Mouse (Mus musculus): ENCODE data around the gene Epn2. TPM values are rescaled to one million over a fixed set of nuclear protein-coding genes. Genes with fewer than 3 reads are reported as not detected.

The Epn2 gene
- polyA plus RNA-seq, 1 experiment from 2014 or later = 44.3 TPM

DNA sequence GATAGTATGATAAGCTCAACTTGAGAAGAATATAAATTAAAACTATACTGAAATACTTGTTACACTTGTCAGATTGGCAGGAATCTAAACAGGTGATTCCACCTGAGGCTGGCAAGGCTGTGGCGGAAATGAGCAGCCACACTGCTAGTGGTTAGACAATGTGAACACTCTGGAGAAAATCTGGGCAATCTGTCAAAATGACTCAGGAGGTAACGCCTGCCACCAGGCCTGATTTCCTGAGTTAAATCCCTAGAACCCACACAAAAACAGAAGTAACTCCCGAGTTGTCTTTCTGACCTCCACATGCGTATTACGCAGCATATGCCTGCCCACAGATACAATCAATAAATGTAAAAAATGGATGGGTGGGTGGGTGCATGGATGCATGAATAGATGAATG lies 17.1 kb downstream of the Epn2 start:
- no peaks in the 10 kb centered on the region for H3K9me3 ChIP-seq (replicated peaks)
- no peaks in the 10 kb centered on the region for H3K27me3 ChIP-seq
- no peaks in the 10 kb centered on the region for H3K4me1 ChIP-seq
- WGBS = 81% methylated on average over 5 of the region's 5 CpGs
- H3K4me2 ChIP-seq (replicated peaks) = no peak overlapping the region
- no peak for ATAC-seq (ENCODE audit: low FRiP score)
- H3K27ac ChIP-seq = no peak overlapping the region
- no peak overlapping the region for H3K4me3 ChIP-seq
- H3K36me3 ChIP-seq = no peaks in the 10 kb centered on the region
- H3K9ac ChIP-seq = no peak overlapping the region

GRCm38 (mm10) chr11:61559572-61559971 lies 19.9 kb downstream of the Epn2 start:
- H3K27ac ChIP-seq = no peak overlapping the region
- H3K9ac ChIP-seq = no peak overlapping the region
- no peaks in the 10 kb centered on the region for H3K27me3 ChIP-seq
- H3K4me2 ChIP-seq (replicated peaks) = no peak overlapping the region
- H3K4me3 ChIP-seq = no peak overlapping the region
- no peaks in the 10 kb centered on the region for H3K36me3 ChIP-seq
- no peak for ATAC-seq (ENCODE audit: low FRiP score)
- no peaks in the 10 kb centered on the region for H3K4me1 ChIP-seq
- no peaks in the 10 kb centered on the region for H3K9me3 ChIP-seq (replicated peaks)
- 91% methylated on average over 5 of the region's 5 CpGs for WGBS

DNA sequence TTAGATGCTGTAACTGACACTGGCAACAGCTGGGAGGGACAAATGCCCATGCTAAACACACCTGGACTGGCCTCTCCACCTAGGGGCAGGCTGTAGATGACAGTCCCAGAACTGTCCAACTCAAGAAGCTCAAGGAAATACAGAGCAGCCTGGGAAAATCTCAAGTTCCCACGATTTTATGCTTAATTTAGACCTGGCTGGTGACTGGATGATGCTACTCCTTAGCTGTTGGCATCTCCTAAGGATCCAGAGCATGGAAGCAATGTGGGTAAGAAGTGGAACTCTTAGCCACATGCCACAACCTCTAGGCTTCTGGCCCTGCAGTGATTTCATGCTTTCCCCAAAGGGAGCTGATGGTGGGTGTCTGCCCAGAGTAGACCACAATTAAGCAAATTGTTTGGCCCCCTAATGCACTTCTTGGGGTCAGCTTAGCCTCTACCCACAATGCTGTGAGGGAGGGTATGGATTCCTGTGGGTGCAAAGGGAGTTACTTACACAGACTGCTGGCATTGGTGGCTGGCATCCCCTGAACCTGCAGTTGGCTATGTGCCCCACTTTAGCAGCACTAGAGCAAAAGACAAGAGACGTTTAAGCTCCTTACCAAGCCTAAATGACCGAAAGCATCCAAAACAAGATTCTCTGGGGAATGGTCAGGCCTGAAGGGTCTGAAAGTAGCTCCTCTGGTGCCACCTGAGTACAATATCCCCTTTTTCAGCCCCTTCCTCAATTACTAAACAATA lies 26.3 kb downstream of the Epn2 start:
- H3K4me2 ChIP-seq (replicated peaks) = no peak overlapping the region
- H3K27ac ChIP-seq = no peak overlapping the region
- no peaks in the 10 kb centered on the region for H3K4me1 ChIP-seq
- no peaks in the 10 kb centered on the region for H3K36me3 ChIP-seq
- H3K9me3 ChIP-seq (replicated peaks) = no peaks in the 10 kb centered on the region
- no peak for ATAC-seq (ENCODE audit: low FRiP score)
- H3K9ac ChIP-seq = no peak overlapping the region
- WGBS = 82% methylated on average over 3 of the region's 3 CpGs
- no peak overlapping the region for H3K4me3 ChIP-seq
- H3K27me3 ChIP-seq = no peaks in the 10 kb centered on the region

GRCm38 (mm10) chr11:61550631-61551030 lies 28.9 kb downstream of the Epn2 start:
- Histone ChIP-seq H3K27ac (no peak overlapping the region), H3K27me3 (no peaks in the 10 kb centered on the region), H3K36me3 (peaks cover 9% of the 10 kb centered on the region; the same call in 1 of the 2 replicates), H3K4me3 (no peak overlapping the region), H3K4me1 (no peaks in the 10 kb centered on the region), H3K9ac (no peak overlapping the region), H3K4me2 (replicated peaks) (no peak overlapping the region), H3K9me3 (replicated peaks) (no peaks in the 10 kb centered on the region)
- no peak for ATAC-seq (ENCODE audit: low FRiP score)

- 93% methylated on average over 4 of the region's 4 CpGs for WGBS
- H3K9ac ChIP-seq = no peak overlapping the region
- no peak for ATAC-seq (ENCODE audit: low FRiP score)
- H3K36me3 ChIP-seq = peaks cover 15% of the 10 kb centered on the region
- no peak overlapping the region for H3K4me3 ChIP-seq
- H3K27ac ChIP-seq = no peak overlapping the region
- no peaks in the 10 kb centered on the region for H3K4me1 ChIP-seq
- H3K27me3 ChIP-seq = no peaks in the 10 kb centered on the region
- no peak overlapping the region for H3K4me2 ChIP-seq (replicated peaks)
- no peaks in the 10 kb centered on the region for H3K9me3 ChIP-seq (replicated peaks)
These were observed 31.8 kb downstream of the Epn2 start for GRCm38 (mm10) chr11:61547710-61548109.

DNA sequence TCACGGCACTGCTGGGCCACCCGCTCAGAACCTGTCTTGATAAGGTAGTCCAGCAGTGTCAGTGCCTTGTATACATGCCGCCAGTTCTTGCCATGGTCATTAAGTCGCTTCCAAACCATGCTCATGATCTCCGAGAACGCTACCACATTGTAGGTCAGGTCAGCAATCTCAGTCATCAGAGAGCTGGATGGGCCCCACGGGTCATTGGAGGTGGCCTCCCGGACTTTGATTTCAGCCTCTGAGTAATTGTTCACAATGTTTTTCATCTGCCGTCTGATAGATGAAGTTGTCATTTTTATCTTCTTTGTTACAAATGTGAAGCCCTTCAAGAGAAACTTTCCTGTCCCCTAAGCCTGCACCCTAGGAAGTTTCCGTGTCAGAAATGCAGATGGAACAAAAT lies 33.0 kb downstream of the Epn2 start:
- ATAC-seq (ENCODE audit: low FRiP score) = no peak
- Histone ChIP-seq H3K4me2 (replicated peaks) (no peak overlapping the region), H3K9ac (no peak overlapping the region), H3K9me3 (replicated peaks) (no peaks in the 10 kb centered on the region), H3K4me1 (no peaks in the 10 kb centered on the region), H3K27me3 (no peaks in the 10 kb centered on the region), H3K27ac (no peak overlapping the region), H3K4me3 (no peak overlapping the region), H3K36me3 (peaks cover 15% of the 10 kb centered on the region)
- 90% methylated on average over 10 of the region's 10 CpGs for WGBS

DNA sequence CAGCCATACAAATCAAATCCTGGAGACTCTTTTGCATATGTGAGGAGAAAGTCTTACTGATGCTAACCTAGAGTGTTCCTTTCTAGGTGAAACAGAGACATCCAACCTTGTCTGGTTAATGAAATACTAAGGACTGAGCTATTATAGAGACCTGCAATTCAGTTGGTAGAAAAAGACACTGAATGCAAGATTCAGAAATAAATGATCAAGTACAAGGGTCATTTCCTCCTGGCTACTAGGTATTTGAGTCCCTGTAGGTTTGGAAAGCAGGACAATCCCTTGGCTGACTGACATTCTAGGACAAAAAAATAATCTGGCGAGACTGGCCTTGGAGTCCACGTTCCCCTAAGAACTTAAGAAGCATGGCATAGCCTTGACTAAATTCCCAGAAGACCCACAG lies 33.9 kb downstream of the Epn2 start:
- Histone ChIP-seq H3K27me3 (no peaks in the 10 kb centered on the region), H3K4me3 (no peak overlapping the region), H3K9me3 (replicated peaks) (no peaks in the 10 kb centered on the region), H3K36me3 (peaks cover 15% of the 10 kb centered on the region), H3K27ac (no peak overlapping the region), H3K9ac (no peak overlapping the region), H3K4me1 (no peaks in the 10 kb centered on the region), H3K4me2 (replicated peaks) (no peak overlapping the region)
- no peak for ATAC-seq (ENCODE audit: low FRiP score)
- WGBS = 94% methylated on average over 2 of the region's 2 CpGs

- Histone ChIP-seq H3K4me1 (no peaks in the 10 kb centered on the region), H3K36me3 (peaks cover 13% of the 10 kb centered on the region), H3K9me3 (replicated peaks) (no peaks in the 10 kb centered on the region), H3K9ac (no peak overlapping the region), H3K27ac (no peak overlapping the region), H3K27me3 (no peaks in the 10 kb centered on the region), H3K4me2 (replicated peaks) (no peak overlapping the region), H3K4me3 (no peak overlapping the region)
- ATAC-seq (ENCODE audit: low FRiP score) = no peak
- whole genome bisulfite sequencing = 91% methylated on average over 2 of the region's 2 CpGs
These were observed 38.4 kb downstream of the Epn2 start for GRCm38 (mm10) chr11:61541106-61541505.

DNA sequence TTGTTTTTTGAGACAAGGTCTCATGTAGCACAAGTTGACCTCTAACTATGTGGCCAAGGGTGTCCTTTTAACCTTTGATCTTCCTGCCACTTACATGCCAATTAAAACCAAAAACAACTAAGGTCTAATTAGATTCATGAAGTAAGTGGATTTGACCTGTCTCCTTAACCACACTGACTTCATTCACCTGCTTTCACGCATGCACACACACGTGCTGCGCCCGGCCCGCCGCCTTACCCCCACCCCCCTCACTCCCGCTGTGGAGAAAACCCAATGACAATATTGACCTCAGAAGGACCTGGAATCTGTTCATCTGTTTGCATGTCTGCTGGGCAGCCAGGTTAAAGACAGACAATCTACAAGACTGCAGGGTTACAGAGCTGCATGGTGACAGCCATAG lies 38.8 kb downstream of the Epn2 start:
- no peaks in the 10 kb centered on the region for H3K4me1 ChIP-seq
- H3K9ac ChIP-seq = no peak overlapping the region
- H3K36me3 ChIP-seq = peaks cover 9% of the 10 kb centered on the region
- 82% methylated on average over 7 of the region's 7 CpGs for WGBS
- H3K27ac ChIP-seq = no peak overlapping the region
- no peak for ATAC-seq (ENCODE audit: low FRiP score)
- H3K9me3 ChIP-seq (replicated peaks) = no peaks in the 10 kb centered on the region
- H3K27me3 ChIP-seq = no peaks in the 10 kb centered on the region
- no peak overlapping the region for H3K4me3 ChIP-seq
- no peak overlapping the region for H3K4me2 ChIP-seq (replicated peaks)

- no peak for ATAC-seq (ENCODE audit: low FRiP score)
- Histone ChIP-seq H3K36me3 (peaks cover 10% of the 10 kb centered on the region; the same call in 1 of the 2 replicates), H3K27me3 (no peaks in the 10 kb centered on the region), H3K4me3 (no peak overlapping the region), H3K9me3 (replicated peaks) (no peaks in the 10 kb centered on the region), H3K27ac (no peak overlapping the region), H3K4me2 (replicated peaks) (no peak overlapping the region), H3K4me1 (no peaks in the 10 kb centered on the region), H3K9ac (no peak overlapping the region)
- 88% methylated on average over 3 of the region's 3 CpGs for WGBS
These were observed 42.1 kb downstream of the Epn2 start for GRCm38 (mm10) chr11:61537362-61537761.

- 69% methylated on average over 3 of the region's 3 CpGs for WGBS
- Histone ChIP-seq H3K9ac (no peak overlapping the region), H3K4me3 (no peak overlapping the region), H3K4me1 (no peaks in the 10 kb centered on the region), H3K27me3 (no peaks in the 10 kb centered on the region), H3K36me3 (peaks cover 13% of the 10 kb centered on the region; the same call in 1 of the 2 replicates), H3K27ac (no peak overlapping the region), H3K9me3 (replicated peaks) (no peaks in the 10 kb centered on the region), H3K4me2 (replicated peaks) (no peak overlapping the region)
- no peak for ATAC-seq (ENCODE audit: low FRiP score)
These were observed 42.5 kb downstream of the Epn2 start for GRCm38 (mm10) chr11:61536952-61537351.

GRCm38 (mm10) chr11:61535530-61535929 lies 44.0 kb downstream of the Epn2 start:
- Histone ChIP-seq H3K4me3 (no peak overlapping the region), H3K27me3 (no peaks in the 10 kb centered on the region), H3K4me1 (no peaks in the 10 kb centered on the region), H3K4me2 (replicated peaks) (no peak overlapping the region), H3K9me3 (replicated peaks) (no peaks in the 10 kb centered on the region), H3K9ac (no peak overlapping the region), H3K27ac (no peak overlapping the region), H3K36me3 (peaks cover 15% of the 10 kb centered on the region; the same call in 1 of the 2 replicates)
- WGBS = 51% methylated on average over 1 of the region's 1 CpGs
- ATAC-seq (ENCODE audit: low FRiP score) = no peak

GRCm38 (mm10) chr11:61533571-61533970 lies 45.9 kb downstream of the Epn2 start:
- Histone ChIP-seq H3K9ac (no peak overlapping the region), H3K4me1 (peaks cover 11% of the 10 kb centered on the region), H3K36me3 (peaks cover 19% of the 10 kb centered on the region; the same call in 1 of the 2 replicates), H3K9me3 (replicated peaks) (no peaks in the 10 kb centered on the region), H3K27me3 (no peaks in the 10 kb centered on the region), H3K4me2 (replicated peaks) (no peak overlapping the region), H3K27ac (no peak overlapping the region), H3K4me3 (no peak overlapping the region)
- 57% methylated on average over 5 of the region's 5 CpGs for WGBS
- no peak for ATAC-seq (ENCODE audit: low FRiP score)

Data from hindbrain, embryonic 12.5 days (tissue).